Comparison of ENCODE assay signal across 1 mouse cellular context in the genomic region with DNA sequence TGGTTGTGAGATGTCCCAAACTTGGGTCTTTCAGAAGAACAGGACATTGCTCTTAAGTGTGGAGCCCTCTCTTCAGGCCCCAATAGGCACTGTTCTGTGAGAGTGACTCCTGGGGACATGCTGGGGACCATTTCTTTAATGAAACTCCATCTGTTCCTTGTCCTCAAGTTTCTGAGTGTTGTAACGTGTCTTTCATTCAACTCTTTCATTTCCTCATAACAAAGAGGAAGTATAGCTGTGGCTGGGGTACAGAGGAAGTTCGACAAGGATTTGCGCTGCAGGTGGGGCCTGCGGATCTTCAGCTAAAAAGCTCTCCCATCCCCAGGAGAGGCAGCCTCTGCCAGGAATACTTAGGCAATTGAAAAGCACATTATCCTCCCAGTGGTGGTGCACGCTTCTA.
TF ChIP-seq lines count a peak whose summit lies in the region.

No protein-coding gene starts in this region.

TF ChIP-seq in MEL, 35 proteins besides CTCF, POLR2A, EP300 and RAD21:
- TF ChIP-seq ZKSCAN1 (IDR thresholded peaks at IDR 0.05; ENCODE audit: low read depth, low read length) (no peak), MAX (IDR thresholded peaks at IDR 0.05; ENCODE audit: low read length) (0 out of 2 replicates have a peak, but pooled peaks have one; percentile 21), TBP (IDR thresholded peaks at IDR 0.05; ENCODE audit: low read depth, low read length) (peak; percentile 63; the same call in 1 of the 2 replicates), SMC3 (IDR thresholded peaks at IDR 0.05; ENCODE audit: low read depth, low read length) (no peak), HCFC1 (IDR thresholded peaks at IDR 0.05; ENCODE audit: low read depth, low read length) (peak; percentile 22; the same call in 1 of the 2 replicates), ELF1 (IDR thresholded peaks at IDR 0.05; ENCODE audit: low read depth, low read length) (0 out of 2 replicates have a peak, but pooled peaks have one; percentile 27)
